Mouse (Mus musculus): ENCODE data around the gene Hoxd11. TPM values are rescaled to one million over a fixed set of nuclear protein-coding genes. Genes with fewer than 3 reads are reported as not detected.

The Hoxd11 gene
- polyA plus RNA-seq, 1 experiment, result not detected

DNA sequence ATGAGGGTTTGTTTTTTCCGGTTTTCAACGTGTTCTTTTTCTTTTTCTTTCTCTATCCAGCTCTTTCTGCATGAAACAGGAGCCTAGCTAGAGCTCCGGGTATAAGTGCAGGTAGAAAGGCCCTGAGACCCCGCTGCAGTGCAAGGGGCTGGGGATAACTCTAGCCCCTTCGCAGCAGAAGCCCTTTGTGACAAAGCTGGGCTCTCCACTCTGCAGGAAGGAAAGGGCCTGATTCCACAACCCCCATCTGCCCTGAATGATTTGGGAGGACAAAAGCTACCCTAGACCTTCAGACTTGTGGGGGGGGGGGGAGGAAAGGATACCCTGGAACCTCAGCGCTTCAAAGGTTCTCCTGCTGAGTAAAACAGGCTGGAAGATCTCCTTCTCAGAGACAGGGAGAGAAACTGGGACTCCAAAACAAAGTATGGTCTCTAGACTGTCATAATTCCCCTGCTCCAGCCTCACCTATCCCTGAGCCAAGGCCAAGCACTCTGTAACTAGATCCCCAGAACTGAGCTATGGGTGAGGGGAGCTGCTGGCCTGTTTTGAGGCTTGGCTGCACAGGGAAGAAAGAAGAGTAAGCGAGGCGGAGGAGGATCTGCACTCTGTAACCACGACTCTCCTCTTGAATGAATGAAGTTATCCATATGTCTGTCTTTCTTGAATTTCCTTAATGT is 2.8 kb upstream of the Hoxd11 start:
- Histone ChIP-seq H3K4me1 (ENCODE audit: control insufficient read depth) (no peaks in the 10 kb centered on the region), H3K4me3 (replicated peaks) (no peak overlapping the region), H3K9me3 (ENCODE audit: control insufficient read depth, low read length) (no peaks in the 10 kb centered on the region; the same call in 1 of the 2 replicates), H3K36me3 (ENCODE audit: control insufficient read depth) (no peaks in the 10 kb centered on the region), H3K27me3 (ENCODE audit: control insufficient read depth) (peaks cover 100% of the 10 kb centered on the region)
- TF ChIP-seq GATA1 (IDR thresholded peaks at IDR 0.05; ENCODE audit: low read length) (no peak), TAL1 (IDR thresholded peaks at IDR 0.05; ENCODE audit: low read length) (no peak)

GRCm38 (mm10) chr2:74677106-74677505 is 2.3 kb upstream of the Hoxd11 start:
- Histone ChIP-seq H3K4me1 (ENCODE audit: control insufficient read depth) (no peaks in the 10 kb centered on the region), H3K36me3 (ENCODE audit: control insufficient read depth) (no peaks in the 10 kb centered on the region), H3K27me3 (ENCODE audit: control insufficient read depth) (peaks cover 100% of the 10 kb centered on the region), H3K9me3 (ENCODE audit: control insufficient read depth, low read length) (no peaks in the 10 kb centered on the region; the same call in 1 of the 2 replicates), H3K4me3 (replicated peaks) (no peak overlapping the region)
- TF ChIP-seq GATA1 (IDR thresholded peaks at IDR 0.05; ENCODE audit: low read length) (no peak), TAL1 (IDR thresholded peaks at IDR 0.05; ENCODE audit: low read length) (no peak)

DNA sequence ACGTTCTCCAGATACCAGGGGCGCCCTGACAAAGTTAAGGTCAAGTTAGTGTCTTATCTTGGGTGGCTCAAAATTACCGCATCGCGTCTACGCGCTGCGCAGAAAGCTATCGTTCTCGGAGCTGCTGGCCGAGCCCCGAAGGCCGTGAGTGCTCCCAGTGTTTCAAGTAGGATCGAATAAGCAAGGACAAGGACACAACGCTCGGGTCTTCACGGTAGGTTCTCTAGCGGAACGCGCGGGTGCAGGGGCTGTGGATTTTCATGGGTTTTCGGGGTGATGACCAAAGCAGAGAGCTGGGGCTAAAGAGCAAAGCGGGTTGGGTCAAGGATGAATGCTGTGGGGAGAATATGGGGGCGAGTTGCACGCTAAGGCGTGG is 227 bp downstream of the Hoxd11 start:
- peaks cover 2% of the 10 kb centered on the region; the same call in 1 of the 2 replicates for H3K9me3 ChIP-seq (ENCODE audit: control insufficient read depth, low read length)
- H3K4me3 ChIP-seq (replicated peaks), result no peak overlapping the region

DNA sequence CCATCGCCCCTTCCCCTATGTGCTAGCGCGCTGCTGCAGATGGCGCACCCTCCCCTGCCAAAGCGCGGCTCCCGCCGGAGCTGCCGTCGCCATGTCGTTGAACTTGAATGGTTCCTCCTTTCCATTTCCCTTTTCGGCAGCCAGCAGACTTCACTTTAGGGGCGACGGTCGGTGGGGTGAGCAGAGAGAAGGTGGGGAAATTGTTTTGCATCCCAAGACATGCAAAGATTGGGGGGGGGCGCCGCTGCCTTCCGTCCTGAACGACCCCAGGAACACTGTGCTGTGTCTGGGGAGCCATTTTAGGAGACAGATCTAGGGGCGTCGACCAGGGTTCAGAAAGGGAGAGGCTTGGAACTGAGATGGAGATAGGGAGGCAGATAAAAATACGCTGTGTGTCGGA is 623 bp downstream of the Hoxd11 start:
- no peaks in the 10 kb centered on the region for H3K4me1 ChIP-seq (ENCODE audit: control insufficient read depth)
- no peak for TF ChIP-seq TAL1 (IDR thresholded peaks at IDR 0.05; ENCODE audit: low read length)
- TF ChIP-seq GATA1 (IDR thresholded peaks at IDR 0.05; ENCODE audit: low read length), result no peak
- peaks cover 2% of the 10 kb centered on the region; the same call in 1 of the 2 replicates for H3K9me3 ChIP-seq (ENCODE audit: control insufficient read depth, low read length)
- H3K36me3 ChIP-seq (ENCODE audit: control insufficient read depth), result no peaks in the 10 kb centered on the region
- peaks cover 100% of the 10 kb centered on the region for H3K27me3 ChIP-seq (ENCODE audit: control insufficient read depth)
- no peak overlapping the region for H3K4me3 ChIP-seq (replicated peaks)

More for the DNA sequence above, 227 bp downstream of the Hoxd11 start:
- no peaks in the 10 kb centered on the region for H3K4me1 ChIP-seq (ENCODE audit: control insufficient read depth)
- H3K36me3 ChIP-seq (ENCODE audit: control insufficient read depth), result no peaks in the 10 kb centered on the region
- peaks cover 100% of the 10 kb centered on the region for H3K27me3 ChIP-seq (ENCODE audit: control insufficient read depth)
- TF ChIP-seq GATA1 (IDR thresholded peaks at IDR 0.05; ENCODE audit: low read length) (no peak), TAL1 (IDR thresholded peaks at IDR 0.05; ENCODE audit: low read length) (no peak)

- Histone ChIP-seq H3K4me3 (replicated peaks) (no peak overlapping the region), H3K4me1 (ENCODE audit: control insufficient read depth) (no peaks in the 10 kb centered on the region), H3K27me3 (ENCODE audit: control insufficient read depth) (peaks cover 100% of the 10 kb centered on the region), H3K36me3 (ENCODE audit: control insufficient read depth) (no peaks in the 10 kb centered on the region), H3K9me3 (ENCODE audit: control insufficient read depth, low read length) (peaks cover 2% of the 10 kb centered on the region; the same call in 1 of the 2 replicates)
- TF ChIP-seq GATA1 (IDR thresholded peaks at IDR 0.05; ENCODE audit: low read length) (no peak), TAL1 (IDR thresholded peaks at IDR 0.05; ENCODE audit: low read length) (no peak)
Observed at GRCm38 (mm10) chr2:74680561-74681398, 1.4 kb downstream of the Hoxd11 start.

GRCm38 (mm10) chr2:74681594-74682531 is 2.5 kb downstream of the Hoxd11 start:
- peaks cover 2% of the 10 kb centered on the region; the same call in 1 of the 2 replicates for H3K9me3 ChIP-seq (ENCODE audit: control insufficient read depth, low read length)
- no peaks in the 10 kb centered on the region for H3K36me3 ChIP-seq (ENCODE audit: control insufficient read depth)
- H3K27me3 ChIP-seq (ENCODE audit: control insufficient read depth), result peaks cover 100% of the 10 kb centered on the region
- no peaks in the 10 kb centered on the region for H3K4me1 ChIP-seq (ENCODE audit: control insufficient read depth)
- TF ChIP-seq GATA1 (IDR thresholded peaks at IDR 0.05; ENCODE audit: low read length), result no peak
- H3K4me3 ChIP-seq (replicated peaks), result no peak overlapping the region

GRCm38 (mm10) chr2:74682796-74683195 is 3.4 kb downstream of the Hoxd11 start:
- Histone ChIP-seq H3K4me3 (replicated peaks) (no peak overlapping the region), H3K27me3 (ENCODE audit: control insufficient read depth) (peaks cover 100% of the 10 kb centered on the region), H3K9me3 (ENCODE audit: control insufficient read depth, low read length) (peaks cover 5% of the 10 kb centered on the region; the same call in 1 of the 2 replicates), H3K36me3 (ENCODE audit: control insufficient read depth) (no peaks in the 10 kb centered on the region), H3K4me1 (ENCODE audit: control insufficient read depth) (no peaks in the 10 kb centered on the region)
- no peak for TF ChIP-seq GATA1 (IDR thresholded peaks at IDR 0.05; ENCODE audit: low read length)
- TF ChIP-seq TAL1 (IDR thresholded peaks at IDR 0.05; ENCODE audit: low read length), result no peak

GRCm38 (mm10) chr2:74683471-74683951 is 4.2 kb downstream of the Hoxd11 start:
- no peaks in the 10 kb centered on the region for H3K36me3 ChIP-seq (ENCODE audit: control insufficient read depth)
- no peaks in the 10 kb centered on the region for H3K4me1 ChIP-seq (ENCODE audit: control insufficient read depth)
- H3K9me3 ChIP-seq (ENCODE audit: control insufficient read depth, low read length), result peaks cover 6% of the 10 kb centered on the region; the same call in 1 of the 2 replicates
- peaks cover 100% of the 10 kb centered on the region for H3K27me3 ChIP-seq (ENCODE audit: control insufficient read depth)
- no peak for TF ChIP-seq TAL1 (IDR thresholded peaks at IDR 0.05; ENCODE audit: low read length)
- no peak for TF ChIP-seq GATA1 (IDR thresholded peaks at IDR 0.05; ENCODE audit: low read length)
- no peak overlapping the region for H3K4me3 ChIP-seq (replicated peaks)
